Mouse (Mus musculus) gastrocnemius, postnatal 14 days (tissue): ENCODE measurements around the gene Ly9. TPM values are rescaled to one million over a fixed set of nuclear protein-coding genes. Genes with fewer than 3 reads are reported as not detected.
A peak's percentile ranks its signal among the peaks of the same experiment; 100 is the strongest.

Experiments
- DNase-seq: peaks from one replicate; pipeline ENCODE4 v3.0.0; 2021; ENCODE audit warnings: mixed read lengths
- intact Hi-C: fragments of 180-260 bp; cut with DNase I; formaldehyde crosslinking; loops from one replicate; pipeline ENCODE4 v1.15.1; 2025; ENCODE audit warnings: low total_unique reads
- long read RNA-seq, 2 experiments: library from polyadenylated mRNA; stranded (forward); transcript quantifications; one replicate each; pipeline ENCODE4 v2.0.0; 2021
- total RNA-seq, 2 experiments: library from RNA; stranded (reverse); gene quantifications; 2 replicates each; pipeline ENCODE4 v1.2.3; 2021

The Ly9 gene
- under 1 TPM; 0.11 to 0.21 TPM for total RNA-seq
- long read RNA-seq, experiment 1 = 0 reads
- long read RNA-seq, experiment 2 = 0 reads

- intact Hi-C loops = no loop called here
- DNase-seq = no peak
These were observed at the start of gene Ly9 for GRCm38 (mm10) chr1:171607176-171607575. TSS of gene Ly9 (minus strand) at chr1:171607410.

DNA sequence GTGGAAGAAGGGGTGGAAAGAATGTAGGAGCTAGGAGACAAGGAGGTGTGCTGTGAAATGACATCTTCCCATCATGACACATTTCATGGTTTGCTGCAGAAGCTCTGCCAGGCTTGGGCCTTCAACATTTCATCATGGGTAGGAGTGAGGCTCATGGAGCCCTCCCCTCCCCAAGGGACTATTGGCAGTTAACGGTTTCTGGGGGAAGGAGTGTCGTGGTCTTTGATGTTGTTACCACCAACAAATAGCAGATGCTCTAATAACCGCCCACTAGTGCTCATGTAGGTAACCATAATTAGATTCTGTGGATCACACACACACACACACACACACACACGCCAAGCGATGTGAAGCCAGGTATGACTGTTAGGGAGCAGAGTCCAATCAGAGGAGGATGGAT lies 45.5 kb upstream of the Ly9 start, which contains the start of gene Slamf7:
TSS of gene Slamf7 (minus strand) at position 302 of the 400 bp plus-strand sequence.
- intact Hi-C loops = no loop called here
- DNase-seq = no peak

- DNase-seq = no peak
- intact Hi-C loops = no loop called here
These were observed 41.6 kb upstream of the Ly9 start for GRCm38 (mm10) chr1:171648840-171649239.

DNA sequence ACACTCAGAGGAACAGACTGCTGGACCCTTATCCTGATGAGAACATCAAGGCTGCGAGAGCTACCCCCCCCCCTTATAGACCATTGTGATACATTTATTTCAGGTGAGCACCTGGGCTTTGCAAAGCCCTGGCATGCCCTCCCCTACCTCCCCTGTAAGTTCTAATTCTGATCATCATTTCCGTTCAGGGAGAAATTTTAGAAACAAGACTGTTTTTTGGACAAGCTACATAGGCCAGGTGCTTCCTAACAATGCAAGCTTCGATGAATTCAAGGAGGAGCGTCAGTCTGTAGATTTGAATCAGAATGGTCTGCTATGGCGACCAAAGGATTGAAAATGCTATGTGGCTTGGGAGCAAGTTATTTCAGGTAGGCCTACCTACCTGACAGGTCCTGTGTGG lies 40.5 kb upstream of the Ly9 start:
- no peak for DNase-seq
- intact Hi-C loops = no loop called here

- DNase-seq = no peak
- intact Hi-C loops = no loop called here
These were observed 39.3 kb upstream of the Ly9 start for GRCm38 (mm10) chr1:171646429-171646940.

DNA sequence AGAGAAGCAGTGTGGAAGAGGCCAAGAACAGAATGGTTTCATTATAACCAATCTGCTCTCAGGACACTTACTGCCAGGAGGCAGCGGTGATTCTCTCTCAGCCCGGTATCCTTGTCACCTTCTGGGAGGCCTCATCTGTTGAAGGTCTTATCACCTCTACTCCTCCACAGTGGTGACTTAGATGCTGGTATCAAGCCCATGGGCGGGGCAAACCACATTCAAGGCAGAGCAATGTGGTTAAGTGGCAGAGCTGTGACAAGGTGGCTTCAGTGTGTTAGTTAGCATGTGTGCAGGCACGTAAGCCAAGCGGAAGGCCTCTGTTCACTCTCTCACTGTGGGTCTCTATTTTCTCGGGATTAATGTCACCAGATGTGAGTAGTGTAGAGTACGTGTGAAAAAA lies 36.4 kb upstream of the Ly9 start:
- intact Hi-C loops = no loop called here
- DNase-seq = no peak

DNA sequence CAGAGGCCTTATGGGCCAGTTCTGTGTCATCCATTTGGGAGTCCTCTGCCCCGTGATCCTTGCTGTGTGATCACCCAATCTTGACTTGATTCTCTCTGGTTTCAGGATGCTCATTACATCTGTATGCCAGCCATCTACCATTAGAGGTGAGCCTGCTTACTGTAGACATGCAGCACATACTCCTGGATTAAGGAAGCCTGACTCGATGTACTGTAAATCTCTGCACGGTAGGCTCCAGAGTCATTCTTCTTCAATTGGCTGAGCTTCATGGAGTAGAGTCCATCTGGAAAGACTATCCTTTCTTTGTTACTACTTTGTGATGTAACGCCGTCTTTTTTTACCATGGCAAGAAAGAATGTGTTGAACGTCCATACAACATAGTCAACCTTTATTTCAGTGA lies 33.6 kb upstream of the Ly9 start:
- intact Hi-C loops = no loop called here
- DNase-seq = no peak

DNA sequence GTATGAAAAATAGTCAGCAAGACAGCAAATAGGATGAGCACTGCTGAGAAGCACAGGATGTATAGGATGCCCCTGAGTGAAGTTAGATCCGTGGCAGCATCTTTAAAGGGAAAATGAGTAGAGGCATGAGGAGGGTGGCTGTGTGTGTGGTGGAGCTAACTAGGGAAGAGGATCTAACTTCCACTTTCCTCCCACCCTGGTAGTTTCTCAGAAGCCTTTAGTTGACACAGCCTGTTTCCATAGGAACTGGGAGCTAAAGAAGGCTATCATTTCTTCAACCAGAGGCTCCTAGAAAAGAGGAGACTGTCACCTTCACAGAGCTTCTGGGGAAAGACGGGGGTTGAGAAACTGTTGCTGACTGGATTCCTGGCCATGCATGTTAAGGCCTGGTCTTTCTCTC lies 31.5 kb upstream of the Ly9 start:
- intact Hi-C loops = no loop called here
- no peak for DNase-seq

DNA sequence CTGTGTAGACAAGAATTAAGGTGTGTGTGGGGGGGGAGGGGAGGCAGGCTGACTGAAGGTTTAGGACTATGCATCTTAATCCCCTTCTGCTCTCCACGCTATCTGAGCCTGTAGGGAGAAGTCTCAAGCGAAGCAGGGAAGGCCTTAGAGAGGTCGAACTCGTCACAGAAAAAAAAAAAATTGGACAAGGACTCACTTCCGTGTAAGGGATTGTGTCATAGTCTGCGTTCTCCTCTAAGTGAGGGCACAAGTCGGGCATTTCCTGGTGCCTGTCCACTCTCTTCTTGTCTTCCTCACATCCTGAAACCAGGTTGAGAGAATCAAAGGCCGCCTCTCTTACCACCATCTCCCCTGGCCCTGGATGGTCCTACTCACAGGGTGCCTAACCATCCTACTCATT lies 29.9 kb upstream of the Ly9 start:
- no peak for DNase-seq
- intact Hi-C loops = no loop called here

DNA sequence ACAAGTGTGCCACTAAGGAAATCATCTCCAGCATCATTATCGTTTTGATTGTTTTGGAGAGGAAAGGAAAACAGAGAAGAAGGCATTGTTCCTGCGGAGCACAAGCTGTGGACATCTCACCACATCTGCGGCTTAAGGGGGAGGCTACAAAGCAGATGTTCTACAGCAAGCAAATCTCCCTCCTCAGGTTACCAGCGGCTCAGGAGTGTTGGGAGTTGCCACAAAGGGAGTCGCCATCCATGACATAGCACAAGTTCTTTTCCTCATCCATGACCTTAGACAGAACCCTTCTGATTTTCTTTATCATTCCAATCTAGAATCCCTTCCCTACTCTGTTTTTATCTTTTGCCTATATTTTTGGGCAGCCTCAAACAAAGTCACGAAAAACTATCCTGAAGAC lies 28.5 kb upstream of the Ly9 start:
- intact Hi-C loops = no loop called here

DNA sequence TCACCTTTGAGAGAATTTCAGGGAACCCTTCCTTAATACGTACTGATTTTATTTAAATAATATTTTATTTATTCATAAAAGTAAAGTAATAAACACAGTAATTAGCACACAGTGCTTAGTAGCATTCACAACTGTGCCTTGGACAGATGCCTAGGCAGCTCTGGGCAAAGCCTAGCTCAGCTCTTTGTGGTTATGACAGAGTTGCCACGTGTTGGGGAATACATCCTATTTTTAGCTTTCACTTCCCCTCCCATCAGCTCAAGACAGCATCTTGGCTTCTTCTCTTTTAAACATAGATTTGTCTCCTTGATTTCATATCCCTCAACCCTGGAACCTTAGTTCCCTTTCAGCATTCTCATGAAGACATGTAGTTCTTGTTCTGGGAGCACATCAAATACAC lies 24.2 kb upstream of the Ly9 start:
- no peak for DNase-seq

More for the DNA sequence above, 28.5 kb upstream of the Ly9 start:
- DNase-seq = no peak

GRCm38 (mm10) chr1:171630912-171631311 lies 23.7 kb upstream of the Ly9 start:
- intact Hi-C loops = no loop called here
- no peak for DNase-seq

More for the DNA sequence above, 24.2 kb upstream of the Ly9 start:
- intact Hi-C loops = no loop called here

DNA sequence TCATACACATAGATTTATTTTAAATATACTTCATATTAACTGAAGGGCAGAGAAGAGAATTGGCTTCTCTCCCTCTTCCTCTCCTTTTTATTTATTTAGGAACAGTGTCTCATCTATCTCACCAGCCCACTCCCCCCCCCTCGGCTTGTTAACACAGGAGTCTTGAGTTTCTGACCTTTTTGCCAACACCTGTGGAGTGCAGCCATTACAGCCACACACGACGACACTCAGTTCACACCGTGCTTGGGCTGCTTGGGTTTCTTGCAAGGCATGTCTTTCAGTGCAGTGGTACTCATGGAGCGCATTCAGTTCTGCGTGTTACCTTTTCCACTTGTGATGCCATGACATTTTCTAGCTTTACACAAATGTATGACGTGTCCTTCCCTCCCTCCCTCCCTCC lies 22.8 kb upstream of the Ly9 start:
- no peak for DNase-seq
- intact Hi-C loops = no loop called here

GRCm38 (mm10) chr1:171629168-171629567 lies 22.0 kb upstream of the Ly9 start:
- DNase-seq = no peak
- intact Hi-C loops = no loop called here

DNA sequence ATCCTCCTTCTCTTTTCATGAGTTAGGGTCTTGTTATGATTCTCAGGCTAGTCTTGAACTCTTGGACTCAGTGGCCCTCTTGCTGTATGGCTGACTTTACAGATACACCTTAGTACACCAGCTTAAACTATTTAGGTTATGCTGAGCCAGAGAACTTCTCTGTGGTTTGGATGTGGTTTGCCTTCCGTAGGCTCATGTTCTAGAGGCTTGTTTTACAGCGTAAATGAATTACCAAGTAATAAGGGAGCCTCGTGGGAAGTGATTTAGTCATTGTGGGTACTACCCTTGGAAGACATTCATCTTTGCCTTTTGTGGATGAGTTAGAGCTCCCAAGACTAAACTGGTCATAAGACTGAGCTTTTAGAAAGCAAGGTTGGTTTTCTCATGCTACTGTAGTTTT lies 20.6 kb upstream of the Ly9 start:
- intact Hi-C loops = no loop called here
- no peak for DNase-seq

GRCm38 (mm10) chr1:171620091-171620490 lies 12.9 kb upstream of the Ly9 start:
- intact Hi-C loops = no loop called here
- DNase-seq = no peak

DNA sequence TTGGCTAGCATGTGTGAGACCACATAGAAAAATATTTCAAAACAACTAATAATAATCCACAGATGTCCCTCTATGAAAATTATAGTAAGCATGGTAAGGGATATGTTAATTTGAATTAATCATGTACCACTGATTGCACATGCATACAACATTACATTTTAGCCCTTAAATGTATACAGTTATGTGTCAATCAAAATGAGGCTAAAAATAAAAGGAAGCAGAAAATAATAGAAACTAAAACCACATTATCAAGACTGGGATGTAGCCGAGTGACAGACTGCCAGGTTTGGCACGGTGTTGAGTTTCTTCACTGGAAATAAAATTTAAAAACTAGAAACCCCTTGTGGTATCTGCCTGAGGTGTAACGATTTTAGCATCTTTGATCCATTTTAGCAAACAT lies 12.4 kb upstream of the Ly9 start:
- intact Hi-C loops = no loop called here
- DNase-seq = no peak

- intact Hi-C loops = no loop called here
- peak; percentile 13 for DNase-seq
These were observed 11.8 kb upstream of the Ly9 start for GRCm38 (mm10) chr1:171619001-171619400.

GRCm38 (mm10) chr1:171616881-171617515 lies 9.8 kb upstream of the Ly9 start:
- no peak for DNase-seq
- intact Hi-C loops = no loop called here

DNA sequence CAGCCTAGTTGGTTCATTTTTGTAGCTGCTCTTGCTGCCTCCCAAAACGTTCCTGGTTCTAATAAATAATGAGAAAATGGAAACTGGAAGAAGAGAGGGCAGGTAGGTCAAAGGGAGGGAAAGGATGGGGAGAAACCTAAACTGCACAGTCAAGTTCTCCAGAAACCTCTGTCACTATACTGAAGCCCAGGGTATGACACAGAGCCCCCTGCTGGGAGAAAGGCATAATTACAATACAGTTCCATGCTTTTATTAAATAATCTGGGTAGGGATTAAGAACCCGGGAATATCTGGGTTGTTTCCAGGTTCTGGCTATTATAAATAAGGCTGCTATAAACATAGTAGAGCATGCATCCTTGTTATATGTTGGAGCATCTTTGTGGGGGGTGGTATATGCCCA lies 6.8 kb upstream of the Ly9 start:
- intact Hi-C loops = no loop called here
- no peak for DNase-seq

- intact Hi-C loops = no loop called here
- no peak for DNase-seq
These were observed 3.6 kb upstream of the Ly9 start for GRCm38 (mm10) chr1:171610781-171611180.

DNA sequence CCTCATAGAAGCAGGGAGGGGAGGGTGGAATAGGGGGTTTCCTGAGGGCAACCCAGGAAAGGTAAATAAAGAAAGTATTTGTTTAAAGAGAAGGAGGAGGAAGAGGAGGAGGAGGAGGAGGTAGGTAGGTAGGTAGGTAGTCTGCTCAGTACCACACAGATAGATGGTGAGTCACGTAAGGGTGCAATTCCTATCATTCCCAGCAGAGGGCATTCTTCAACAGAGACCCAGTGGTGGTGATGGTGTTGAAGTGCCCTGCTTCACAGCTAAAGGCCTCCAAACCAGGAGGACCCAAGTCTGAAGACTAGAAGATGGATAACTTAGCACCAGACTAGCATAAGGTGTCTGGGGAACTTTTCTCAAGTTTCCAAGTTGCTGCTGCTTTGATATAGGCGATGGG lies 2.8 kb upstream of the Ly9 start:
- DNase-seq = no peak
- intact Hi-C loops = no loop called here
